Mouse (Mus musculus) kidney, adult 2 months (tissue): ENCODE results near the gene Tek.

Experiments
- CTCF ChIP-seq: fragments of 200-500 bp; conservative IDR thresholded peaks from 2 replicates; pipeline ENCODE4 v1.5.1; 2011; ENCODE audit warnings: low read depth, mild to moderate bottlenecking, control low read depth, low read length, moderate library complexity, mixed read lengths; ENCODE audit not compliant: insufficient read depth, insufficient read length
- POLR2A ChIP-seq: fragments of 200-500 bp; IDR thresholded peaks from one replicate; pipeline ENCODE4 v1.6.1; 2011; ENCODE audit warnings: low read depth, low read length, control low read depth

DNA sequence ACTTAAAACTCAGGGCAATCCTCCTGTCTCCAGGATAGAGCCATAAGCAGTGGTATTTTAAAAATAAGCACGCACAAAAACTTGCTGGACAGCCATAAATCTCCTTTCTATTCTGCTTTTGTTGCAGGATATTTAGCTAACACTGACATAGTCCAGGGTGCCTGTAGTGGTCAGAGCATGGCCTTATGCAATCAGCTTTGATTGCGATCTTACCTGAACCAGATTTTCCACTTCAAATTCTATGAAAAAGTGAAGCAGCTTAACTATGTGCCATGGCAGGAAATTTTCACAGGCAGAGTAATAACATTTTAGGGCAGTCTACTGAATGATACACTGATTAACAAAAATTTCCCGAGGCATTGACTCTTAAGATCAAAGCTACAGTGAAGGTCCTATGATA, 115.2 kb downstream of the Tek start:
- TF ChIP-seq CTCF (no peak), POLR2A (no peak)
